Mouse (Mus musculus): ENCODE measurements around the gene Zfp36l1.

DNA sequence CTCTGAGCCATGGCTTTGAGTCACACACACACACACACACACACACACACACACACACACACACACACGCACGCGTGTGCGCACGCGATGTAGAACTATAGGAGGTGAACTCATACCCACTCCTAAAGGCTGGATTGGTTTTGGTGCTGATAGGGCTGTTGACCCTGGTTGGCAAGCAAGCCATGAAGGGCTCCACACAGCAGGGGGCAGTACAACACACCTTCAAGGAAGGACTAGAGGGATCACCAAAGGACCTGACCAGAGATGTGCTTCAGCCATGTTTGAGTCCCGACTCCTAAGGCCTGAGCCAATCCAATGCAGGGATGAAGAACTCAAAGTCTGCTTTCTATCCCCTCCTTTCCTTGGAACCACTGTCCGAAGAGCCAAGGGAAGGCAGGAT lies 16.7 kb upstream of the Zfp36l1 start:
- TF ChIP-seq CTCF (IDR thresholded peaks at IDR 0.05; ENCODE audit: insufficient read depth, low read length): peak; percentile 52; the same call in 1 of the 2 replicates
- no peak for TF ChIP-seq POLR2A (IDR thresholded peaks at IDR 0.05; ENCODE audit: borderline replicate concordance, extremely low read depth, low read depth, low read length)

All from lung, adult 2 months (tissue).